Mouse (Mus musculus): ENCODE data around the gene Vmn1r207-ps.
"Not testable (repeated sequence)": the region's sequence is repeated elsewhere in the genome, so short reads cannot be mapped to it uniquely, and the experiment has no call there.

Gene Vmn1r207-ps

DNA sequence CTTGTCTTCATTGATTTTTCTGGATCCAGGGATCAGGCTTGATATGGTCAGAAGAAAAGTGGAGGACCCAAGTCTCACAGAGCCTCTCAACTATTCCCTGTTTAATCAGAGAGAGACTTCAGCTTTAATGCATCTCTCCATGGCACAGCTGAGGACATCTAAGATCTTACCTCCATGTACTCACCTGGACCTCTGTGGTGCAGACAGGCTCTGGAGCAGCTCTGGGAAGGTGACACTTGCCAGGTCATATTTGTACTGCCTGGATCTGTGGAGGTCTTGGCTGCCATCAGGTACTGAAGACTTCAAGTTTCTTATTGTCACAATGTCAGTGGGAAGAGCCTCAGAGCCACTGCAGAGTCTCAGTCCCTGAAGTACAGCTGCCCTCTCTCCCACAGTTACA is at the start of gene Vmn1r207-ps:
Vmn1r207-ps (minus strand) TSS at position 101 of the 400 bp plus-strand sequence.
- DNase-seq (ENCODE audit: low spot score in 2 of 2): not testable (repeated sequence)

GRCm38 (mm10) chr13:22777300-22777699 is 47.9 kb upstream of the Vmn1r207-ps start, which contains the start of gene Vmn1r208:
TSS of gene Vmn1r208 (minus strand) at chr13:22777400.
- DNase-seq (ENCODE audit: low spot score in 2 of 2): not testable (repeated sequence)

GRCm38 (mm10) chr13:22771592-22771991 is 42.2 kb upstream of the Vmn1r207-ps start:
- DNase-seq (ENCODE audit: low spot score in 2 of 2): not testable (repeated sequence)

DNA sequence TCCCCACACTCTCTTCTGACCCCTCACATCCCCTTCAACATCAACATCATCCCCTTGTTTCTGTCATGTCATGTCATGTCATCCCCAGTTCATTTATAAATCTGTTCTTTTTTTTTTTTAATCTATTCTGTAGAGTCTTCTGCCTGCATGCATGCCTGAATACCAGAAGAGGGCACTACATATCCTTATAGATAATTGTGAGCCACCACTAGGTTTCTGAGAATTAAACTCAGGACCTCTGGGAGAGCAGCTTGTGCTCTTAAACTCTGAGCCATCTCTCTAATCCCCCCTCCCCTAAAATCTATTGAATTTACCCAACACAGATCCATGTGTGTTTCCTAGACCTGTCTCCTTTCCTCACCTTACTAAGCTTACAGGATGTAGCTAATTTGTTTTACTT is 18.1 kb upstream of the Vmn1r207-ps start:
- no peak for DNase-seq (ENCODE audit: low spot score in 2 of 2)

DNA sequence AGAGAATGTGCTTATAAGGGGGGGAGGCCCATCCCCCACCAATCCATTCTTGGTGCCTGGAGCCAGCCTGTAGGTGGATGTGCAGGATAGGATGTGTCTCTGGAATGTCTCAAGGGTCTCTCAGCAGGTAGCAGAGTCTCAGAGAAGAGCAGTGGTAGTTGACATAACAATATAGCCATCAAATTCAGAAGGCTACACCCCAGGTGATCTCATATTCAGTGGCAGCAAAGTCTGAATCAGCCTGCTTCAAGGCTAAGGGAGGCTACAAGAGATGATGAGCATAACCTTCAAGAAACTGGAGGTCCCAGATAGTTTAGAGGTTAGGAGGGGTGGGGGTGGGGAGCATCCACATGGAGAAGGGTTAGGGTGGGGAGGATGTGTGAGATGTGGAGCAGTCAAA is 22.5 kb downstream of the Vmn1r207-ps start:
- not testable (repeated sequence) for DNase-seq (ENCODE audit: low spot score in 2 of 2)

- DNase-seq (ENCODE audit: low spot score in 2 of 2): not testable (repeated sequence)
Observed at GRCm38 (mm10) chr13:22702951-22703350, 26.5 kb downstream of the Vmn1r207-ps start.

Measured in natural killer cell, adult 2 months (primary cell).